Mouse (Mus musculus) CH12.LX (cell line): ENCODE data around the gene Rtf2. TPM values are rescaled to one million over a fixed set of nuclear protein-coding genes. Genes with fewer than 3 reads are reported as not detected.

Experiments
- DNase-seq: peaks from one replicate; pipeline ENCODE4 v3.0.0-alpha.2; 2013; ENCODE audit errors: extremely low read depth
- H3K27ac ChIP-seq: 2 replicates; pipeline ENCODE4 v1.5.1; 2012; ENCODE audit warnings: low read depth, mild to moderate bottlenecking, control low read depth, moderate library complexity; ENCODE audit not compliant: insufficient read depth
- H3K27me3 ChIP-seq: replicated peaks from 2 replicates; pipeline ENCODE3; 2012; ENCODE audit warnings: inconsistent platforms
- H3K36me3 ChIP-seq, 2 experiments: replicated peaks in 1 of 2; 2 replicates each; pipeline versions ENCODE3 to v1.6.1; 2012; ENCODE audit warnings: inconsistent platforms in 1 of 2, low read length in 1 of 2, mild to moderate bottlenecking in 1 of 2, mixed read lengths in 1 of 2, moderate library complexity in 1 of 2; ENCODE audit not compliant: control insufficient read depth in 1 of 2, insufficient read depth in 1 of 2
- H3K4me1 ChIP-seq, 2 experiments: 2 replicates each; pipeline ENCODE4 v1.6.1; 2012; ENCODE audit warnings: inconsistent platforms in 1 of 2, moderate library complexity in 1 of 2; ENCODE audit not compliant: insufficient read depth in 2 of 2, control insufficient read depth in 1 of 2
- H3K4me2 ChIP-seq: 2 replicates; pipeline ENCODE4 v1.6.1; 2012; ENCODE audit warnings: low read depth, mild to moderate bottlenecking, control low read depth; ENCODE audit not compliant: poor library complexity, insufficient read depth, severe bottlenecking
- H3K4me3 ChIP-seq, 3 experiments: fragments of 150-350 bp in 1 of 3; sonication (generic) in 1 of 3; replicated peaks in 1 of 3; 2 replicates each; pipeline versions ENCODE3 to v1.5.1; 2011 to 2012; ENCODE audit warnings: low read depth in 2 of 3, low read length in 2 of 3, mild to moderate bottlenecking in 2 of 3, moderate library complexity in 2 of 3, control low read depth in 1 of 3, improper control_type of control experiment in 1 of 3, inconsistent platforms in 1 of 3, mixed read lengths in 1 of 3; ENCODE audit not compliant: poor library complexity in 1 of 3
- H3K79me2 ChIP-seq: replicated peaks from 2 replicates; pipeline ENCODE4 v1.6.1; 2012; ENCODE audit warnings: mild to moderate bottlenecking, moderate library complexity; ENCODE audit not compliant: control insufficient read depth, poor library complexity, insufficient read depth, severe bottlenecking; ENCODE audit errors: extremely low read depth
- H3K9ac ChIP-seq: 2 replicates; pipeline ENCODE4 v1.6.1; 2012; ENCODE audit warnings: low read depth, mild to moderate bottlenecking, control low read depth, moderate library complexity; ENCODE audit not compliant: insufficient read depth
- H3K9me3 ChIP-seq: replicated peaks from 2 replicates; pipeline ENCODE3; 2012; ENCODE audit warnings: low read length, inconsistent platforms, mixed read lengths
- BHLHE40 ChIP-seq: IDR thresholded peaks from 2 replicates; pipeline ENCODE4 v1.6.1; 2011; ENCODE audit warnings: mild to moderate bottlenecking, low read depth, low read length, improper control_type of control experiment
- CHD1 ChIP-seq: IDR thresholded peaks from 2 replicates; pipeline ENCODE4 v1.6.1; 2012; ENCODE audit warnings: low read depth, low read length, improper control_type of control experiment, inconsistent platforms
- CHD2 ChIP-seq: IDR thresholded peaks from 2 replicates; pipeline ENCODE4 v1.6.1; 2011; ENCODE audit warnings: low read length, improper control_type of control experiment
- CTCF ChIP-seq, 2 experiments: IDR thresholded peaks in 1 of 2; conservative IDR thresholded peaks in 1 of 2; 2 replicates each; pipeline ENCODE4 v1.5.1; 2011 to 2012; ENCODE audit warnings: low read depth in 2 of 2, low read length in 2 of 2, improper control_type of control experiment in 1 of 2, inconsistent platforms in 1 of 2, mild to moderate bottlenecking in 1 of 2, moderate library complexity in 1 of 2
- E2F4 ChIP-seq: IDR thresholded peaks from 2 replicates; pipeline ENCODE4 v1.6.1; 2011; ENCODE audit warnings: low read depth, low read length, improper control_type of control experiment; ENCODE audit not compliant: insufficient replicate concordance
- ELF1 ChIP-seq: IDR thresholded peaks from 2 replicates; pipeline ENCODE4 v1.6.1; 2014; ENCODE audit warnings: low read depth, mild to moderate bottlenecking, inconsistent platforms, low read length, improper control_type of control experiment
- EP300 ChIP-seq: IDR thresholded peaks from 2 replicates; pipeline ENCODE4 v1.6.1; 2011; ENCODE audit warnings: low read length, improper control_type of control experiment
- ETS1 ChIP-seq: conservative IDR thresholded peaks from 2 replicates; pipeline ENCODE4 v1.6.1; 2012; ENCODE audit warnings: low read depth, mild to moderate bottlenecking, inconsistent platforms, low read length, improper control_type of control experiment, moderate library complexity
- GABPA ChIP-seq: IDR thresholded peaks from 2 replicates; pipeline ENCODE4 v1.6.1; 2012; ENCODE audit warnings: low read depth, low read length, improper control_type of control experiment, inconsistent platforms; ENCODE audit not compliant: insufficient replicate concordance
- IRF4 ChIP-seq: IDR thresholded peaks from 2 replicates; pipeline ENCODE4 v1.6.1; 2014; ENCODE audit warnings: low read depth, mild to moderate bottlenecking, inconsistent platforms, low read length, improper control_type of control experiment
- JUN ChIP-seq: IDR thresholded peaks from 2 replicates; pipeline ENCODE4 v1.6.1; 2011; ENCODE audit warnings: low read depth, mild to moderate bottlenecking, low read length, improper control_type of control experiment, moderate library complexity; ENCODE audit not compliant: insufficient read depth
- JUND ChIP-seq: conservative IDR thresholded peaks from 2 replicates; pipeline ENCODE4 v1.6.1; 2011; ENCODE audit warnings: low read depth, low read length, improper control_type of control experiment
- KAT2A ChIP-seq: IDR thresholded peaks from 2 replicates; pipeline ENCODE4 v1.6.1; 2012; ENCODE audit warnings: low read length, improper control_type of control experiment, inconsistent platforms; ENCODE audit not compliant: insufficient replicate concordance
- MAFK ChIP-seq: IDR thresholded peaks from 2 replicates; pipeline ENCODE4 v1.6.1; 2011; ENCODE audit warnings: low read length, improper control_type of control experiment; ENCODE audit not compliant: insufficient replicate concordance
- MAX ChIP-seq: IDR thresholded peaks from 2 replicates; pipeline ENCODE4 v1.6.1; 2011; ENCODE audit warnings: low read length, improper control_type of control experiment
- MAZ ChIP-seq: IDR thresholded peaks from 2 replicates; pipeline ENCODE4 v1.6.1; 2012; ENCODE audit warnings: low read depth, mild to moderate bottlenecking, inconsistent platforms, low read length, improper control_type of control experiment, moderate library complexity
- MEF2A ChIP-seq: IDR thresholded peaks from 2 replicates; pipeline ENCODE4 v1.6.1; 2014; ENCODE audit warnings: low read depth, mild to moderate bottlenecking, inconsistent platforms, low read length, improper control_type of control experiment, borderline replicate concordance
- MXI1 ChIP-seq: IDR thresholded peaks from 2 replicates; pipeline ENCODE4 v1.6.1; 2011; ENCODE audit warnings: mild to moderate bottlenecking, low read depth, low read length, improper control_type of control experiment
- MYC ChIP-seq: IDR thresholded peaks from 2 replicates; pipeline ENCODE4 v1.6.1; 2011; ENCODE audit warnings: low read depth, mild to moderate bottlenecking, improper control_type of control experiment, low read length
- NELFE ChIP-seq: IDR thresholded peaks from 2 replicates; pipeline ENCODE4 v1.6.1; 2011; ENCODE audit warnings: low read depth, low read length, improper control_type of control experiment
- NRF1 ChIP-seq: IDR thresholded peaks from 2 replicates; pipeline ENCODE4 v1.6.1; 2014; ENCODE audit warnings: low read depth, mild to moderate bottlenecking, inconsistent platforms, low read length, improper control_type of control experiment, moderate library complexity
- PAX5 ChIP-seq: IDR thresholded peaks from 2 replicates; pipeline ENCODE4 v1.6.1; 2012; ENCODE audit warnings: low read length, inconsistent platforms, mixed read lengths
- POLR2A ChIP-seq: IDR thresholded peaks from 2 replicates; pipeline ENCODE4 v1.6.1; 2011; ENCODE audit warnings: low read depth, mild to moderate bottlenecking, improper control_type of control experiment, low read length
- POLR2AphosphoS2 ChIP-seq: IDR thresholded peaks from 2 replicates; pipeline ENCODE4 v1.6.1; 2011; ENCODE audit warnings: low read depth, low read length, improper control_type of control experiment
- RAD21 ChIP-seq: IDR thresholded peaks from 2 replicates; pipeline ENCODE4 v1.6.1; 2011; ENCODE audit warnings: low read depth, mild to moderate bottlenecking, low read length, improper control_type of control experiment, moderate library complexity
- RCOR1 ChIP-seq: conservative IDR thresholded peaks from 2 replicates; pipeline ENCODE4 v1.6.1; 2012; ENCODE audit warnings: low read depth, mild to moderate bottlenecking, inconsistent platforms, low read length, improper control_type of control experiment
- SIN3A ChIP-seq: IDR thresholded peaks from 2 replicates; pipeline ENCODE4 v1.6.1; 2012; ENCODE audit warnings: low read length, improper control_type of control experiment, inconsistent platforms
- SMC3 ChIP-seq: IDR thresholded peaks from 2 replicates; pipeline ENCODE4 v1.6.1; 2011; ENCODE audit warnings: low read depth, low read length, improper control_type of control experiment
- TBP ChIP-seq: conservative IDR thresholded peaks from 2 replicates; pipeline ENCODE4 v1.6.1; 2011; ENCODE audit warnings: low read depth, low read length, improper control_type of control experiment
- TCF12 ChIP-seq: IDR thresholded peaks from 2 replicates; pipeline ENCODE4 v1.6.1; 2014; ENCODE audit warnings: low read depth, mild to moderate bottlenecking, inconsistent platforms, low read length, improper control_type of control experiment
- UBTF ChIP-seq: IDR thresholded peaks from 2 replicates; pipeline ENCODE4 v1.6.1; 2012; ENCODE audit warnings: low read depth, mild to moderate bottlenecking, inconsistent platforms, low read length, improper control_type of control experiment, moderate library complexity
- USF1 ChIP-seq: IDR thresholded peaks from 2 replicates; pipeline ENCODE4 v1.6.1; 2014; ENCODE audit warnings: low read depth, mild to moderate bottlenecking, inconsistent platforms, low read length, improper control_type of control experiment
- USF2 ChIP-seq: conservative IDR thresholded peaks from 2 replicates; pipeline ENCODE4 v1.6.1; 2011; ENCODE audit warnings: low read depth, low read length, improper control_type of control experiment
- ZC3H11A ChIP-seq: IDR thresholded peaks from 2 replicates; pipeline ENCODE4 v1.6.1; 2012; ENCODE audit warnings: low read depth, mild to moderate bottlenecking, inconsistent platforms, low read length, improper control_type of control experiment
- ZKSCAN1 ChIP-seq: IDR thresholded peaks from 2 replicates; pipeline ENCODE4 v1.6.1; 2012; ENCODE audit warnings: low read depth, inconsistent platforms, low read length, improper control_type of control experiment, borderline replicate concordance
- ZMIZ1 ChIP-seq: IDR thresholded peaks from 2 replicates; pipeline ENCODE4 v1.6.1; 2012; ENCODE audit warnings: low read depth, mild to moderate bottlenecking, inconsistent platforms, low read length, improper control_type of control experiment
- ZNF384 ChIP-seq: IDR thresholded peaks from 2 replicates; pipeline ENCODE4 v1.6.1; 2012; ENCODE audit warnings: low read depth, low read length, improper control_type of control experiment, inconsistent platforms
- dilution Hi-C: fragments of 300-500 bp; cut with MboI; formaldehyde crosslinking; loops from 2 replicates; pipeline ENCODE4 v1.14.3; 2020; ENCODE audit warnings: low sequenced_read_pairs; ENCODE audit not compliant: extremely low pct_unique_long_range_greater_than_20kb, extremely low pct_ligation_motif_present
- in situ Hi-C: fragments of 300-500 bp; cut with MboI; formaldehyde crosslinking; loops from 3 replicates; pipeline ENCODE4 v1.14.3; 2019; ENCODE audit warnings: low sequenced_read_pairs, low pct_ligation_motif_present, low pct_unique_long_range_greater_than_20kb, mixed read lengths
- polyA plus RNA-seq: library from polyadenylated mRNA; unstranded; fragments of >175 nt; gene quantifications from 2 replicates; pipeline ENCODE4 v1.2.1, GENCODE M21; 2012; ENCODE audit warnings: low read depth; ENCODE audit not compliant: insufficient read length
- total RNA-seq, 2 experiments: library from RNA; depleted of rRNA; stranded (reverse); fragments of 300-350 nt in 1 of 2; fragments of >200 nt in 1 of 2; gene quantifications; 2 replicates each; pipeline ENCODE4 v1.2.3; 2012 to 2014

Rtf2 gene
- total and polyA plus RNA-seq, 3 experiments = 60.3 to 72.9 (median 61.4) TPM

DNA sequence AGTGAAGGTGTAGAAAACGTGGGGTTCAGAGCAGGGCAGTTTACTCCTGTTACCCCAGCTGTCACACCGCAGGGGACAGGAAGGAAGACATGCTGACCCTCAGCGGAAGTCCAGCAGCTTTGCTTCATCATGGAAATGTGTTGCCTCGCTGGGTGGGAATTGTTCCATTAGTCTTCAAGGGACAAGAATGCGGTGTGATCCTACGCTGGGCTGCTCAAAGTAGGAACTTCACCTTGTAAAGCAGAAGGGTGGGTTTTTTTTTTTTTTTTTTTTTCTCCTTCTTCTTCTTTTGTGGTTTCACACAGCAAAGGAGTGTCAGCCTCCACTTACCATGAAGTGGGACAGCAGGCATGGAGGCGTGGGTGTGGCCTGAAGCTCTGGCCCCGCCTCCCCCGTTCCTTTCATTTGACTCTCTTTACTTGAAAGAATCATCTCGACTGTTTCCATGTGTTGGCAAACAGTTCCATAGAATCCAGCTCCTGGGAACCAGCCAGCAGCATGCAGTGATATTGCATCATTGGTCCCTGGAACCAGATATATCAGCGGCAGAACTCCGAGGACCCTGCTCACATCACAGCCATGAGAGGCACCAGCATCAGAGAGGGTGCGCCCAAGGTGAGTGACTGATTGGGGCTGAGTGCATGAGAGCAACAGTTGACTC, 46.8 kb upstream of the Rtf2 start, which contains the start of gene Cass4 (continued):
- no peak for TF ChIP-seq EP300
- no peak for TF ChIP-seq ZMIZ1
- no peak for TF ChIP-seq PAX5
- peak; percentile 29; the same call in 1 of the 2 replicates for TF ChIP-seq POLR2A

DNA sequence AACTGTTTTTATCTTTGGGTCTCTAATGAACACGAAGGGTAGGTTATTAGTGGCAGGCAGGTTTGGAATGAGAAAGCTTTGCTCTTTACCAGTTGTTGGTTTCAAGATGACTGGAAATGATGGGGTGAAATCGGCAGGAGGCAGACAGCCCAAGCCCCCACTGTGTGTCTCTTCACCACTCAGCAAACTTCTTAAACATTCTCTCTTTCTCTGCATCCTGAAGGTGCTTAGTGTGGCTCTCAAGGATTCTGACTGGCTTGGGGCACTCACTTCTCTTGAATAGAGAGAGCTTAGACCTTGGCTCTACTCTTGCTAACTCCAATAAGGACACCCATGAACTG, 46.3 kb upstream of the Rtf2 start:
- Histone ChIP-seq H3K4me3 (peak overlapping the region; percentile 58 to 75 (median 58)), H3K27ac (peak overlapping the region; percentile 51; the same call in 1 of the 2 replicates), H3K27me3 (no peaks in the 10 kb centered on the region), H3K4me1 (peaks cover 12 to 71% of the 10 kb centered on the region in 2 experiments), H3K36me3 (peaks cover 0 to 18% of the 10 kb centered on the region in 2 experiments), H3K9me3 (peaks cover 7% of the 10 kb centered on the region), H3K4me2 (peak overlapping the region; percentile 70), H3K9ac (peak overlapping the region; percentile 61), H3K79me2 (0 out of 2 replicates have a peak, but pooled peaks cover 3% of the 10 kb centered on the region)
- peak; percentile 70 for DNase-seq
- in situ Hi-C loops (no loop called here), dilution Hi-C loops (no loop called here)
- no peak for TF ChIP-seq POLR2A
- no peak for TF ChIP-seq NRF1
- TF ChIP-seq CHD1 = no peak
- TF ChIP-seq ETS1 = no peak; the same call in 1 of the 2 replicates
- TF ChIP-seq NELFE = no peak
- no peak for TF ChIP-seq TCF12
- no peak for TF ChIP-seq TBP
- no peak for TF ChIP-seq MAFK
- peak; percentile 47; the same call in 1 of the 2 replicates for TF ChIP-seq BHLHE40
- TF ChIP-seq CTCF (conservative IDR thresholded peaks at IDR 0.05 in 1 of 2, IDR thresholded peaks at IDR 0.05 in 1 of 2; ENCODE audit: low read depth in 2 of 2, low read length in 2 of 2) = no peak
- TF ChIP-seq EP300 = peak; percentile 84
- no peak for TF ChIP-seq RCOR1
- TF ChIP-seq ZMIZ1 = no peak
- TF ChIP-seq E2F4 = no peak
- no peak for TF ChIP-seq MAX
- TF ChIP-seq ZNF384 = no peak
- no peak for TF ChIP-seq UBTF
- no peak for TF ChIP-seq MXI1
- TF ChIP-seq USF1 = no peak
- no peak for TF ChIP-seq KAT2A
- peak; percentile 61 for TF ChIP-seq ZKSCAN1
- no peak for TF ChIP-seq RAD21
- no peak; the same call in 1 of the 2 replicates for TF ChIP-seq SIN3A
- peak; percentile 69 for TF ChIP-seq JUN
- TF ChIP-seq SMC3 = no peak
- TF ChIP-seq MEF2A = no peak
- no peak for TF ChIP-seq POLR2AphosphoS2
- no peak for TF ChIP-seq MYC
- TF ChIP-seq GABPA = no peak
- no peak for TF ChIP-seq ELF1
- no peak for TF ChIP-seq ZC3H11A
- TF ChIP-seq USF2 = no peak
- TF ChIP-seq CHD2 = no peak
- TF ChIP-seq PAX5 = no peak
- TF ChIP-seq JUND = peak; percentile 83
- TF ChIP-seq IRF4 = peak; percentile 90
- no peak; the same call in 1 of the 2 replicates for TF ChIP-seq MAZ
